Mouse (Mus musculus) MEL (cell line): ENCODE results near the gene Kcnh4. TPM values are rescaled to one million over a fixed set of nuclear protein-coding genes. Genes with fewer than 3 reads are reported as not detected.

Source experiments
- DNase-seq: peaks from one replicate; pipeline ENCODE4 v3.0.0; 2011; ENCODE audit warnings: low read depth, low spot score
- H3K27ac ChIP-seq: 2 replicates; pipeline ENCODE4 v1.5.1; 2012; ENCODE audit warnings: low read depth, mild to moderate bottlenecking, control low read depth, low read length, moderate library complexity; ENCODE audit not compliant: control insufficient read depth
- H3K27me3 ChIP-seq, 2 experiments: fragments of 150-350 bp in 1 of 2; sonication (generic) in 1 of 2; 2 replicates each; pipeline ENCODE4 v1.6.1; 2012; ENCODE audit warnings: low read length in 2 of 2, mild to moderate bottlenecking in 2 of 2, improper control_type of control experiment in 1 of 2, moderate library complexity in 1 of 2; ENCODE audit not compliant: insufficient read depth in 2 of 2, control insufficient read depth in 1 of 2
- H3K36me3 ChIP-seq, 2 experiments: 2 replicates each; pipeline ENCODE4 v1.6.1; 2012 to 2014; ENCODE audit warnings: low read length in 2 of 2, improper control_type of control experiment in 1 of 2, inconsistent platforms in 1 of 2, mild to moderate bottlenecking in 1 of 2; ENCODE audit not compliant: insufficient read depth in 2 of 2, control insufficient read depth in 1 of 2
- H3K4me1 ChIP-seq, 2 experiments: fragments of 150-350 bp in 1 of 2; sonication (generic) in 1 of 2; 2 replicates each; pipeline ENCODE4 v1.6.1; 2012; ENCODE audit warnings: low read length in 2 of 2, improper control_type of control experiment in 1 of 2, mild to moderate bottlenecking in 1 of 2; ENCODE audit not compliant: insufficient read depth in 2 of 2, control insufficient read depth in 1 of 2
- H3K4me3 ChIP-seq, 2 experiments: fragments of 150-350 bp in 1 of 2; sonication (generic) in 1 of 2; 2 replicates each; pipeline ENCODE4 v1.5.1; 2012; ENCODE audit warnings: low read depth in 2 of 2, low read length in 2 of 2, mild to moderate bottlenecking in 2 of 2, moderate library complexity in 2 of 2, control low read depth in 1 of 2, improper control_type of control experiment in 1 of 2; ENCODE audit not compliant: control insufficient read depth in 1 of 2, insufficient read depth in 1 of 2
- H3K79me2 ChIP-seq: 2 replicates; pipeline ENCODE4 v1.6.1; 2012; ENCODE audit warnings: mild to moderate bottlenecking, low read length, moderate library complexity; ENCODE audit not compliant: control insufficient read depth, poor library complexity, insufficient read depth
- H3K9ac ChIP-seq: 2 replicates; pipeline ENCODE4 v1.6.1; 2012; ENCODE audit warnings: low read depth, mild to moderate bottlenecking, control low read depth, low read length, moderate library complexity; ENCODE audit not compliant: control insufficient read depth, poor library complexity, severe bottlenecking
- H3K9me3 ChIP-seq: fragments of 150-350 bp; sonication (generic); replicated peaks from 2 replicates; pipeline ENCODE4 v1.6.1; 2012; ENCODE audit warnings: mild to moderate bottlenecking, low read length, improper control_type of control experiment, moderate library complexity; ENCODE audit not compliant: insufficient read depth
- BHLHE40 ChIP-seq: IDR thresholded peaks from 2 replicates; pipeline ENCODE4 v1.6.1; 2012; ENCODE audit warnings: low read depth, mild to moderate bottlenecking, inconsistent platforms, low read length, improper control_type of control experiment, borderline replicate concordance
- CHD1 ChIP-seq: IDR thresholded peaks from 2 replicates; pipeline ENCODE4 v1.6.1; 2012; ENCODE audit warnings: low read depth, mild to moderate bottlenecking, inconsistent platforms, low read length, improper control_type of control experiment
- CHD2 ChIP-seq: IDR thresholded peaks from 2 replicates; pipeline ENCODE4 v1.6.1; 2011; ENCODE audit warnings: low read length, improper control_type of control experiment
- CTCF ChIP-seq, 3 experiments: IDR thresholded peaks in 2 of 3; conservative IDR thresholded peaks in 1 of 3; 2 replicates each; pipeline ENCODE4 v1.5.1; 2011 to 2012; ENCODE audit warnings: low read length in 3 of 3, low read depth in 2 of 3, mild to moderate bottlenecking in 2 of 3, improper control_type of control experiment in 1 of 3, inconsistent platforms in 1 of 3, mixed read lengths in 1 of 3, moderate library complexity in 1 of 3; ENCODE audit not compliant: control insufficient read depth in 1 of 3, insufficient read depth in 1 of 3, poor library complexity in 1 of 3, severe bottlenecking in 1 of 3
- E2F4 ChIP-seq: IDR thresholded peaks from 2 replicates; pipeline ENCODE4 v1.6.1; 2011; ENCODE audit warnings: low read depth, low read length, improper control_type of control experiment, borderline replicate concordance
- ETS1 ChIP-seq: IDR thresholded peaks from 2 replicates; pipeline ENCODE4 v1.6.1; 2012; ENCODE audit warnings: low read depth, mild to moderate bottlenecking, inconsistent platforms, low read length, improper control_type of control experiment, moderate library complexity
- GABPA ChIP-seq: IDR thresholded peaks from 2 replicates; pipeline ENCODE4 v1.6.1; 2012; ENCODE audit warnings: low read depth, mild to moderate bottlenecking, inconsistent platforms, low read length, improper control_type of control experiment, moderate library complexity
- MAX ChIP-seq: IDR thresholded peaks from 2 replicates; pipeline ENCODE4 v1.6.1; 2011; ENCODE audit warnings: low read length, improper control_type of control experiment
- MXI1 ChIP-seq: IDR thresholded peaks from 2 replicates; pipeline ENCODE4 v1.6.1; 2011; ENCODE audit warnings: mild to moderate bottlenecking, low read depth, low read length, improper control_type of control experiment
- NELFE ChIP-seq: IDR thresholded peaks from 2 replicates; pipeline ENCODE4 v1.6.1; 2011; ENCODE audit warnings: low read depth, low read length, improper control_type of control experiment
- NRF1 ChIP-seq: IDR thresholded peaks from 2 replicates; pipeline ENCODE4 v1.6.1; 2014; ENCODE audit warnings: low read depth, mild to moderate bottlenecking, inconsistent platforms, low read length, improper control_type of control experiment, moderate library complexity; ENCODE audit not compliant: poor library complexity, insufficient read depth, severe bottlenecking
- POLR2AphosphoS2 ChIP-seq: IDR thresholded peaks from 2 replicates; pipeline ENCODE4 v1.6.1; 2011; ENCODE audit warnings: low read length, improper control_type of control experiment
- POLR2AphosphoS5 ChIP-seq: IDR thresholded peaks from 2 replicates; pipeline ENCODE4 v1.6.1; 2012; ENCODE audit warnings: low read depth, borderline replicate concordance, mild to moderate bottlenecking, inconsistent platforms, low read length, moderate library complexity, mixed read lengths
- SIN3A ChIP-seq: IDR thresholded peaks from 2 replicates; pipeline ENCODE4 v1.6.1; 2012; ENCODE audit warnings: low read length, improper control_type of control experiment, inconsistent platforms
- SMC3 ChIP-seq: IDR thresholded peaks from 2 replicates; pipeline ENCODE4 v1.6.1; 2011; ENCODE audit warnings: low read depth, low read length, improper control_type of control experiment
- TAL1 ChIP-seq: IDR thresholded peaks from 2 replicates; pipeline ENCODE4 v1.6.1; 2012; ENCODE audit warnings: mild to moderate bottlenecking, inconsistent platforms, low read length, moderate library complexity, mixed read lengths
- TBP ChIP-seq: IDR thresholded peaks from 2 replicates; pipeline ENCODE4 v1.8.0; 2011; ENCODE audit warnings: low read depth, low read length, improper control_type of control experiment
- TCF12 ChIP-seq: IDR thresholded peaks from 2 replicates; pipeline ENCODE4 v1.6.1; 2014; ENCODE audit warnings: low read depth, mild to moderate bottlenecking, inconsistent platforms, low read length, improper control_type of control experiment, moderate library complexity
- ZC3H11A ChIP-seq: IDR thresholded peaks from 2 replicates; pipeline ENCODE4 v1.6.1; 2012; ENCODE audit warnings: low read depth, mild to moderate bottlenecking, inconsistent platforms, low read length, improper control_type of control experiment
- ZMIZ1 ChIP-seq: IDR thresholded peaks from 2 replicates; pipeline ENCODE4 v1.6.1; 2012; ENCODE audit warnings: low read depth, mild to moderate bottlenecking, inconsistent platforms, low read length, improper control_type of control experiment, moderate library complexity
- polyA plus RNA-seq, 2 experiments: library from polyadenylated mRNA; stranded (reverse) in 1 of 2; unstranded in 1 of 2; fragments of >175 nt in 1 of 2; fragments of >200 nt in 1 of 2; gene quantifications; 2 replicates each; pipeline versions ENCODE4 v1.2.1 to v1.2.4; 2012; ENCODE audit warnings: low replicate concordance in 2 of 2, low read depth in 1 of 2; ENCODE audit not compliant: insufficient read length in 2 of 2, insufficient read depth in 1 of 2, missing spikeins in 1 of 2
- total RNA-seq: library from RNA; depleted of rRNA; stranded (reverse); fragments of 300-350 nt; gene quantifications from 2 replicates; pipeline ENCODE4 v1.2.3, GENCODE M21; 2012

Gene Kcnh4
- total and polyA plus RNA-seq, 3 experiments = 0.04 to 0.08 TPM; not detected in 1

DNA sequence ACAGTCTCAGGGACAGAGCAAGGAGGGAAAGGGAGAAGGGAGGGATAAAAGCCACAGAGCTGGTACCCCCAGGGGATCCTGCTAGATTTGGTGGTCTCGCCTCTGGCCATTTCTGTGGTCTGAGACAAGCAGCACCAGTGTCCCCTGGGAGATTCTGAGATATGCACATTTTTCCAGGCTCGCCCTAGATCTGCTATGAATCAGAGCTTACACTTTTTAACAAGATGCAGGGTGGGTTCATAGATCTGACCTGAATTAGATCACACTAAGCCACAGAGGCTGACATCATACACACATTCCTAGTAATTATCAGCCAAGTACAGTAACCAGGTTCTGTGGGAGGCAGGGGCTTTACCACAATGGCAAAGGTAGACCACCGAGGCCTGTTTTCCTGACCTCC, 30.0 kb upstream of the Kcnh4 start:
- Histone ChIP-seq H3K27me3 (no peaks in the 10 kb centered on the region), H3K27ac (no peak overlapping the region), H3K79me2 (no peaks in the 10 kb centered on the region), H3K4me3 (no peak overlapping the region), H3K9me3 (no peaks in the 10 kb centered on the region), H3K36me3 (peaks cover 0 to 9% of the 10 kb centered on the region in 2 experiments; a peak in 1 of 4 replicates), H3K4me1 (no peaks in the 10 kb centered on the region), H3K9ac (no peak overlapping the region)
- no peak for DNase-seq
- TF ChIP-seq POLR2AphosphoS2 = no peak
- TF ChIP-seq ZMIZ1 = no peak
- no peak for TF ChIP-seq CHD1
- TF ChIP-seq POLR2AphosphoS5 = no peak
- TF ChIP-seq E2F4 = no peak
- no peak for TF ChIP-seq TAL1
- no peak for TF ChIP-seq TCF12
- TF ChIP-seq NELFE = no peak
- TF ChIP-seq CHD2 = no peak
- TF ChIP-seq SIN3A = no peak
- no peak for TF ChIP-seq MAX
- no peak for TF ChIP-seq ZC3H11A
- no peak for TF ChIP-seq BHLHE40
- no peak for TF ChIP-seq ETS1

DNA sequence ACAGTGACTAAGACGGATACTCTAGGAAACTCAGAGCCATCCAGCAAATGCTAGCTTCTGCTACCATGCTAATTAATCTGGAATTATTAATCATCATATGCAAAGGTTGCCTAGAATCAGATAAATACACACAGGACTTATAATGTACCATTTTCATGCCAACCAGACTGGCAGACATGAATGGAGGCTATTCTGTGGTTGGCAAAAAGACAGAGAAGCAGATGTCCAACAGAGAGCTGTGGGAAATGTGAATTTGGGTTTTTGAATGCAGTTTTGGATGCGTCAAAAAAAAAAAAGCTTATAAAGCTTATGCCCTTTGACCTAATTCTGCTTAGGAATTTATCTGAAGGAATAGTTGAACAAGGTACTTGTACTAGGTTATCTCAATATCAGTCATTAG, 26.0 kb upstream of the Kcnh4 start:
- H3K4me3 ChIP-seq = no peak overlapping the region
- no peak overlapping the region for H3K27ac ChIP-seq
- no peak for DNase-seq
- TF ChIP-seq SIN3A = no peak
- no peak for TF ChIP-seq GABPA
- TF ChIP-seq, all 39 proteins: peak for 0
- no peak overlapping the region for H3K9ac ChIP-seq
- no peaks in the 10 kb centered on the region for H3K27me3 ChIP-seq
- no peaks in the 10 kb centered on the region for H3K4me1 ChIP-seq
- no peaks in the 10 kb centered on the region for H3K9me3 ChIP-seq
- H3K36me3 ChIP-seq = peaks cover 0 to 10% of the 10 kb centered on the region in 2 experiments; a peak in 1 of 4 replicates
- H3K79me2 ChIP-seq = no peaks in the 10 kb centered on the region

DNA sequence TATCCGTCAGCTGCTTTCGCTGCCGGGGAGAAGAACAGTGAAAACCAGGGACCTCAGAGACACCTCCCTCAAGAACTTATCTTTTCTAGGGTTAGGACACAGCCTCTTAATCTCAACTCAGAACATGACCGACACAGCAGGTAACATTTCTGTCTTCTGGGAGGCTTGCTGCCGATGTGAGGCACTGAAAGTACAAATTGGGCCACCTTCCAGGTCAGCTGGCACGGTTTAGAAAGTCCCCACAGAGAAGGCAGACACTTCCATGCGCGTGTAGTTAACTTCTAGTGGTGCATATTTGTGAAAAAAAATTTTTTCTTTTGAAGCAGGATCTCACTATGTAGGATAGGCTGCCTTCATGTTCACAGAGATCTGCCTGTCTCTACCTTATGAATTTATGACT, 24.5 kb upstream of the Kcnh4 start:
- no peak for TF ChIP-seq TAL1
- no peak for TF ChIP-seq MXI1
- no peak for TF ChIP-seq SMC3
- TF ChIP-seq CHD1 = no peak
- no peak for TF ChIP-seq POLR2AphosphoS5
- no peak for TF ChIP-seq CTCF (IDR thresholded peaks at IDR 0.05 in 2 of 3, conservative IDR thresholded peaks at IDR 0.05 in 1 of 3; ENCODE audit: control insufficient read depth in 1 of 3, insufficient read depth in 1 of 3, low read depth in 2 of 3, low read length in 3 of 3, poor library complexity in 1 of 3, severe bottlenecking in 1 of 3)
- no peak for TF ChIP-seq E2F4
- TF ChIP-seq NRF1 = no peak
- no peak for TF ChIP-seq TBP
- Histone ChIP-seq H3K79me2 (no peaks in the 10 kb centered on the region), H3K4me3 (no peak overlapping the region), H3K9ac (no peak overlapping the region), H3K4me1 (no peaks in the 10 kb centered on the region), H3K27ac (no peak overlapping the region), H3K27me3 (no peaks in the 10 kb centered on the region), H3K9me3 (no peaks in the 10 kb centered on the region), H3K36me3 (peaks cover 0 to 10% of the 10 kb centered on the region in 2 experiments; a peak in 1 of 4 replicates)
- no peak for DNase-seq
